Mouse (Mus musculus): Measurements from ENCODE around the gene Itpr2.

Itpr2 gene

GRCm38 (mm10) chr6:146411446-146412070 is 90.5 kb downstream of the Itpr2 start:
- DNase-seq = peak in 1 of 2 experiments; percentile 12

GRCm38 (mm10) chr6:146410427-146410810 is 91.6 kb downstream of the Itpr2 start:
- DNase-seq = no peak

GRCm38 (mm10) chr6:146409692-146410426 is 92.2 kb downstream of the Itpr2 start:
- DNase-seq = peak; percentile 75 to 87

GRCm38 (mm10) chr6:146405380-146405779 is 96.6 kb downstream of the Itpr2 start:
- peak; percentile 21 to 74 for DNase-seq

- no peak for DNase-seq
These were observed 97.1 kb downstream of the Itpr2 start for GRCm38 (mm10) chr6:146404876-146405275.

- no peak for DNase-seq
These were observed 97.9 kb downstream of the Itpr2 start for GRCm38 (mm10) chr6:146404156-146404555.

- no peak for DNase-seq
These were observed 98.9 kb downstream of the Itpr2 start for GRCm38 (mm10) chr6:146402905-146403642.

GRCm38 (mm10) chr6:146397803-146398202 is 104.2 kb downstream of the Itpr2 start:
- no peak for DNase-seq

GRCm38 (mm10) chr6:146396253-146396652 is 105.8 kb downstream of the Itpr2 start:
- no peak for DNase-seq

- no peak for DNase-seq
These were observed 106.4 kb downstream of the Itpr2 start for GRCm38 (mm10) chr6:146395616-146396015.

- DNase-seq = peak in 1 of 2 experiments; percentile 19
These were observed 109.8 kb downstream of the Itpr2 start for GRCm38 (mm10) chr6:146392188-146392587.

- DNase-seq = no peak
These were observed 111.9 kb downstream of the Itpr2 start for GRCm38 (mm10) chr6:146390159-146390558.

GRCm38 (mm10) chr6:146388010-146388409 is 114.0 kb downstream of the Itpr2 start:
- DNase-seq = no peak

GRCm38 (mm10) chr6:146387039-146387713 is 114.8 kb downstream of the Itpr2 start:
- DNase-seq = no peak

- DNase-seq = no peak
These were observed 122.8 kb downstream of the Itpr2 start for GRCm38 (mm10) chr6:146379263-146379662.

- no peak for DNase-seq
These were observed 130.5 kb downstream of the Itpr2 start for GRCm38 (mm10) chr6:146371511-146371910.

- DNase-seq = peak in 1 of 2 experiments; percentile 8
These were observed 135.8 kb downstream of the Itpr2 start for GRCm38 (mm10) chr6:146366180-146366579.

GRCm38 (mm10) chr6:146357911-146358310 is 144.1 kb downstream of the Itpr2 start:
- peak; percentile 40 to 58 for DNase-seq

GRCm38 (mm10) chr6:146352258-146352805 is 149.7 kb downstream of the Itpr2 start:
- DNase-seq = no peak

- no peak for DNase-seq
These were observed 150.2 kb downstream of the Itpr2 start for GRCm38 (mm10) chr6:146351816-146352215.

GRCm38 (mm10) chr6:146347568-146347967 is 154.5 kb downstream of the Itpr2 start:
- DNase-seq = no peak

- no peak for DNase-seq
These were observed 155.4 kb downstream of the Itpr2 start for GRCm38 (mm10) chr6:146346545-146347195.
